Mouse (Mus musculus): ENCODE results near the gene Olfr816.
"Not testable (repeated sequence)": the region's sequence is repeated elsewhere in the genome, so short reads cannot be mapped to it uniquely, and the experiment has no call there.

Gene Olfr816

GRCm38 (mm10) chr10:129915497-129915896 is at the start of gene Olfr816:
Gene Olfr816 (minus strand): TSS chr10:129915597.
- DNase-seq = no peak

- DNase-seq = no peak
These were observed 33.6 kb upstream of the Olfr816 start, which contains the start of gene Olfr818 for GRCm38 (mm10) chr10:129949000-129949399. Gene Olfr818 (minus strand): TSS chr10:129949100.

GRCm38 (mm10) chr10:129905767-129906166 is 9.6 kb downstream of the Olfr816 start, which contains the start of gene Olfr815:
Gene Olfr815 (minus strand): TSS chr10:129905867.
- not testable (repeated sequence) for DNase-seq

DNA sequence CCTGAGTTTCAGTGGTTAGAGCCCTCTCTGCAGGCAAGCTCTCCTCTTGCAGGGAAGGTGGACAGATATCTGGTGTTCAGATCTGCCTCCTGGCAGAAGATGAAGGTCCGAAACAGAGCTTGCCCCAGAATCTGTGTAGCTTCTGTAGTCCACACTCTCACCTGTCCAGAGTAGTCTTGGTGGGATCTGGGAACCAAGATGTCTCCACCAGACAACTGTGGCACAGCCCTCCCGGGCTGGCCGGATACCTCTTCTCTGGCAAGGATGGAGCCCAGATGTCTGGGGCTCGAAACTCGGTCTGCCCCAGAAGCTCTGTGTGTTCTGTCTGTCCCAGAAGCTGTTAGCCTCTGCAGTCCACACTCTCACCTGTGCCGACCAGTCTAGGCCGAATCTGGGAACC is 29.5 kb downstream of the Olfr816 start:
- no peak for DNase-seq

DNA sequence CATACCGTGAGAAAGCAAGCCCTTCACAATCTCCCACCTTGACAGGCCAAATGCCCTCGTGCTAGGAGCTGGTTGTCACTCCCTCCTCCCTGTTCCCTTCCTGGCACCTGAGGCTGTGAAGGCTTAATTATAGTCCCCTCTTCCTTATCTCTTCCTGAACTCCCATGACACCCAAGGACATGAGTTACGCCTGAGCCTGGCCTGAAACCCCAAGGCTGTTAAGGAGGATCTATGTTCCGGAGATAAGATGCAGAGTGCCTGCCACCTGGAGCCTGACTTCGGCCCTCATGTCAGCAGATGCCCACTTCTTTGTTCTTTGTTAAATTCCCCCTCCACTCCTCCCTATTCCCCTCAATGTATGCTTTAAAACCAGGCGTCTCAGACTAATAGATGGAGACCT is 29.9 kb downstream of the Olfr816 start:
- not testable (repeated sequence) for DNase-seq

- not testable (repeated sequence) for DNase-seq
These were observed 35.6 kb downstream of the Olfr816 start, which contains the start of gene Olfr814 for GRCm38 (mm10) chr10:129879751-129880150. Gene Olfr814 (minus strand): TSS chr10:129879851.
